Mouse (Mus musculus) testis, postnatal 14 days (tissue): Measurements from ENCODE around the gene Olfr1080.
"Not testable (repeated sequence)": the region's sequence is repeated elsewhere in the genome, so short reads cannot be mapped to it uniquely, and the experiment has no call there.

ENCODE experiments used
- DNase-seq: peaks from one replicate; pipeline ENCODE4 v3.0.0; 2021; ENCODE audit warnings: low spot score

Gene Olfr1080

DNA sequence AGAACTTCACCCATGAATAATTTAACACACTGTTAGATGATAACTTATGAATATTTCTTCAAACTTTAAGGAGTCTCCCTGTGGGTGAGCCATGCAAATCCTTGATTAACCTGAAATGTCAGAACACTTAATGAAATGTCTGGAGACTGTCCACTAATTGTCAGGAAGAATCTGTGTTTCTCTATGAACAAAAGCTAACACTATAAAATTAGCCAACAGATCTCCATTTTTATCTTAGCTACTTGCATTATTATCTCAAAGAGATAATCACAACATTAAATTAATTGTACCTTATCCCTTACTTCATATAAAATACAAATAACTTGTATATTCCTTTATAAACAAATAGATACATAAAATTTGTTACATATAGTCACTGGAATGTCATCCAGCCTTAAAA lies at the start of gene Olfr1080:
Gene Olfr1080, minus strand, starts transcription at position 101 of the 400 bp plus-strand sequence.
- DNase-seq, result not testable (repeated sequence)

DNA sequence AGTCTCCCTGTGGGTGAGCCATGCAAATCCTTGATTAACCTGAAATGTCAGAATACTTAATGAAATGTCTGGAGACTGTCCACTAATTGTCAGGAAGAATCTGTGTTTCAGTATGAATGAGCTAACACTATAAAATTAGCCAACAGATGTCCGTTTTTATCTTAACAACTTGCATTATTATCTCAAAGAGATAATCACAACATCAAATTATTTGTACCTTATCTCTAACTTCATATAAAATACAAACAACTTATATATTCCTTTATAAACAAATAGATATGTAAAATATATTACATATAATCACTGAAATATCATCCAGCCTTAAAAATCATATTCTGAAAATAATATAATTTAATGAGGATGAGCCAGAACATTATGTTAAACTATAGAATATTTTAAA lies 40.8 kb upstream of the Olfr1080 start, which contains the start of gene Olfr1082:
Gene Olfr1082, minus strand, starts transcription at position 101 of the 400 bp plus-strand sequence.
- not testable (repeated sequence) for DNase-seq

DNA sequence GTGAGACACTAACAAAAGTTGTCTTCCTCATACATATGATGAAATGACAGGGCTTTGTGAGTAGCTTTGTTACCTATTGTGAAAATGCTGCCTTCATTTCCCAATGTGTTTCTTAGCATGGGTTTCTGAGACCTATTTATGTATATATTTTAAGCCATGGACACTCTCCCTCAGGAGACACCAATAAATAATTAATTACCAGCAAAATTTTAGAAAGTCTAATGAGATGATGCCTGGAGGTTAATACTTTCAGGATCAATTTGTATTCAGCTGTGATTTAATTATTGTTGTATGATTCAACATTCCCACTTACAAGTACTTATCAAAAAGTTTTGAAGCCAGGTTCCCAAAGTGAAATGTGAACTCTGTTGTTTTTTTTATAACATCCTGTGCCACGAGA lies 15.7 kb downstream of the Olfr1080 start, which contains the start of gene Olfr1079:
Gene Olfr1079, minus strand, starts transcription at position 101 of the 400 bp plus-strand sequence.
- no peak for DNase-seq

DNA sequence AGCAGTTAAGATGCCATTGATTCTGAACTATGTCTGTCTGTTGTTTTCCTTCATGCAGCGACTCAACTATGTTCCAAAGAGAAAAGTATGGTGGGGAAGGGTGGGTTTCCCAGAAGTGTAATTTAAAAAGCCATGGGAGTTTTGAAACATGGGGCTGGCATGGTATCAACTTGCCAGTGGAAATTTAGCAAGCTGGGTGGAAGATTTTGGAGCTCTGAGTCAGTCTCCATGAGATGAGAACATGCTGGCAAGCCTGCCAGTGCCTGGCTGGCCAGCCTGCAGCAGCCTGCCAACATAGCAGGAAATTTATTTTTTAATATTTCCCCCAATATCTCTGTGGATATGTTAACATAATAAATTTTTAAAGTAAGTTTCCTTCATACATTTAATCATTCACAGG lies 27.0 kb downstream of the Olfr1080 start:
- DNase-seq, result no peak

DNA sequence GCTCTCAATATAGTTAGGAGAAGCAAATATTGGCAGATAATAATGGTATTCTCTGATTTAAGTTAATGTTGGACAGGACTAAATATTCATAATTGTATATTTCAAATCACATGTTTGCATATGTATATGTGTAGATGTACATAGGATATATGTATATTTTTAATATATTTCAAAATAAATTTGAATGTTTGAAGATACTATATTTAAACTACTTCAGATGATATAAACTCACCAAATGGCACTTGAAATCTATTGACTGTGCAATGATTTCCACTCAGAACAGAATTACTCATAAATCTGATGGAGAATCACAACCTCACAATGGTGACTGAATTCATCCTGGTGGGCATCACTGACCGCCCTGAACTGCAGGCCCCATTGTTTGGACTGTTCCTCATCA lies 49.9 kb downstream of the Olfr1080 start, which contains the start of gene Olfr1076:
Gene Olfr1076, plus strand, starts transcription at position 301 of the 400 bp plus-strand sequence.
- no peak for DNase-seq
